Mouse (Mus musculus): ENCODE data around the gene Phactr2. TPM values are rescaled to one million over a fixed set of nuclear protein-coding genes. Genes with fewer than 3 reads are reported as not detected.
A peak's percentile ranks its signal among the peaks of the same experiment; 100 is the strongest.

Phactr2 gene
- total RNA-seq, 1 experiment from 2014 or later, result 36.4 TPM

- no peak for ATAC-seq (replicated peaks in 1 of 2; ENCODE audit: insufficient read depth in 1 of 2, low FRiP score in 2 of 2, low TSS enrichment in 1 of 2, low read depth in 1 of 2, poor library complexity in 2 of 2, severe bottlenecking in 2 of 2)
Measured at GRCm38 (mm10) chr10:13177973-13178624, 296.1 kb downstream of the Phactr2 start, which contains the start of gene Zc2hc1b. Zc2hc1b (minus strand) TSS chr10:13178023.

GRCm38 (mm10) chr10:13175866-13176265 lies 298.3 kb downstream of the Phactr2 start:
- ATAC-seq (replicated peaks in 1 of 2; ENCODE audit: insufficient read depth in 1 of 2, low FRiP score in 2 of 2, low TSS enrichment in 1 of 2, low read depth in 1 of 2, poor library complexity in 2 of 2, severe bottlenecking in 2 of 2), result no peak

GRCm38 (mm10) chr10:13172798-13173221 lies 301.4 kb downstream of the Phactr2 start:
- peak; percentile 86 for ATAC-seq (replicated peaks in 1 of 2; ENCODE audit: insufficient read depth in 1 of 2, low FRiP score in 2 of 2, low TSS enrichment in 1 of 2, low read depth in 1 of 2, poor library complexity in 2 of 2, severe bottlenecking in 2 of 2)

GRCm38 (mm10) chr10:13171461-13171860 lies 302.8 kb downstream of the Phactr2 start:
- no peak for ATAC-seq (replicated peaks in 1 of 2; ENCODE audit: insufficient read depth in 1 of 2, low FRiP score in 2 of 2, low TSS enrichment in 1 of 2, low read depth in 1 of 2, poor library complexity in 2 of 2, severe bottlenecking in 2 of 2)

- no peak; a peak in 1 of 4 replicates for ATAC-seq (replicated peaks in 1 of 2; ENCODE audit: insufficient read depth in 1 of 2, low FRiP score in 2 of 2, low TSS enrichment in 1 of 2, low read depth in 1 of 2, poor library complexity in 2 of 2, severe bottlenecking in 2 of 2)
Measured at GRCm38 (mm10) chr10:13170739-13171448, 303.3 kb downstream of the Phactr2 start.

GRCm38 (mm10) chr10:13168461-13168860 lies 305.8 kb downstream of the Phactr2 start:
- no peak for ATAC-seq (replicated peaks in 1 of 2; ENCODE audit: insufficient read depth in 1 of 2, low FRiP score in 2 of 2, low TSS enrichment in 1 of 2, low read depth in 1 of 2, poor library complexity in 2 of 2, severe bottlenecking in 2 of 2)

- ATAC-seq (replicated peaks in 1 of 2; ENCODE audit: insufficient read depth in 1 of 2, low FRiP score in 2 of 2, low TSS enrichment in 1 of 2, low read depth in 1 of 2, poor library complexity in 2 of 2, severe bottlenecking in 2 of 2), result no peak
Measured at GRCm38 (mm10) chr10:13162031-13162430, 312.2 kb downstream of the Phactr2 start.

GRCm38 (mm10) chr10:13160913-13161312 lies 313.3 kb downstream of the Phactr2 start:
- ATAC-seq (replicated peaks in 1 of 2; ENCODE audit: insufficient read depth in 1 of 2, low FRiP score in 2 of 2, low TSS enrichment in 1 of 2, low read depth in 1 of 2, poor library complexity in 2 of 2, severe bottlenecking in 2 of 2), result no peak

Other genes starting within 250 kb of the Phactr2 start
- gene Fuca2, start 25.1 kb upstream of the Phactr2 start, total RNA-seq (2017), result 52.5 and 62.3 TPM in 2 replicates
- 2.6 and 4.0 TPM in 2 replicates for gene Adat2, start 78.5 kb upstream of the Phactr2 start, total RNA-seq (2017)
- 30.1 and 37.6 TPM in 2 replicates for gene Pex3, start 78.7 kb upstream of the Phactr2 start, total RNA-seq (2017)